Mouse (Mus musculus) ES-Bruce4 (cell line): ENCODE data around the gene Tcp11l1. TPM values are rescaled to one million over a fixed set of nuclear protein-coding genes. Genes with fewer than 3 reads are reported as not detected.

Source experiments
- H3K27ac ChIP-seq: 2 replicates; pipeline ENCODE4 v1.5.1; 2012; ENCODE audit warnings: low read length, inconsistent platforms; ENCODE audit not compliant: insufficient read depth
- H3K27me3 ChIP-seq: 2 replicates; pipeline ENCODE4 v1.6.1; 2012; ENCODE audit warnings: mild to moderate bottlenecking, low read length, inconsistent platforms; ENCODE audit not compliant: control insufficient read depth, poor library complexity, insufficient read depth, severe bottlenecking
- H3K36me3 ChIP-seq: 2 replicates; pipeline ENCODE4 v1.6.1; 2012; ENCODE audit warnings: inconsistent platforms, mild to moderate bottlenecking, low read length, moderate library complexity; ENCODE audit not compliant: control insufficient read depth, poor library complexity, insufficient read depth, severe bottlenecking
- H3K4me1 ChIP-seq: one replicate; pipeline ENCODE4 v1.8.1; 2011; ENCODE audit warnings: low read length; ENCODE audit not compliant: control insufficient read depth, insufficient read depth
- H3K4me3 ChIP-seq: 2 replicates; pipeline ENCODE4 v1.5.1; 2011; ENCODE audit warnings: low read depth, mild to moderate bottlenecking, low read length
- H3K9ac ChIP-seq: 2 replicates; pipeline ENCODE4 v1.6.1; 2012; ENCODE audit warnings: low read depth, mild to moderate bottlenecking, inconsistent platforms; ENCODE audit not compliant: poor library complexity, severe bottlenecking
- H3K9me3 ChIP-seq: replicated peaks from 2 replicates; pipeline ENCODE4 v1.6.1; 2012; ENCODE audit warnings: mild to moderate bottlenecking, low read length, inconsistent platforms; ENCODE audit not compliant: control insufficient read depth, poor library complexity, insufficient read depth, severe bottlenecking
- CTCF ChIP-seq: IDR thresholded peaks from one replicate; pipeline ENCODE4 v1.8.1; 2011; ENCODE audit warnings: low read depth, low read length
- EP300 ChIP-seq: IDR thresholded peaks from 2 replicates; pipeline ENCODE4 v1.6.1; 2011; ENCODE audit warnings: low read depth, low read length; ENCODE audit not compliant: insufficient read depth
- POLR2A ChIP-seq: IDR thresholded peaks from one replicate; pipeline ENCODE4 v1.8.1; 2011; ENCODE audit warnings: low read length; ENCODE audit not compliant: insufficient read depth
- polyA plus RNA-seq: library from polyadenylated mRNA; stranded (reverse); fragments of >200 nt; gene quantifications from 2 replicates; pipeline ENCODE4 v1.2.4, GENCODE M21; 2011; ENCODE audit warnings: low read depth; ENCODE audit not compliant: missing spikeins, insufficient read depth, insufficient read length

Tcp11l1 gene
- polyA plus RNA-seq, 1 experiment, result 8.6 TPM

DNA sequence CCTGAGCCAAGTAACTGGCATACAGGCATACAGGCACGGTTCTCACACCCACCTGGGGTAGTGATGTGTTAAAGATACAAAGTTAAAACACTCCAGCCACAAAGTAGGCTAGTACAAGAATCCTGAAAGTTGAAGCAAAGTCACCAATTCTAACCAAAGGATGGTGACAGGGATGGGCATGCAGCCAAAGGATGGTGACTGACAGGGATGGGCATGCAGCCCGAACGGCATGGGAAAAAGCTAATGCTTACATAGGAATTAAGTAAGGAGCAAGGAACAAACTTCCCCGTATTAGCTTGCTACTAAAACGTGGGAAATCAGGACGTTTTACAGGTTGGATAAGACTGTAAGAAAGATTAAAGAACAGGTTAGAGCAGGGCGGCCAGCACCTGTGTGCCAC is 24.3 kb upstream of the Tcp11l1 start:
- Histone ChIP-seq H3K27me3 (no peaks in the 10 kb centered on the region), H3K4me3 (no peak overlapping the region), H3K27ac (no peak overlapping the region), H3K36me3 (no peaks in the 10 kb centered on the region), H3K9me3 (no peaks in the 10 kb centered on the region), H3K4me1 (no peaks in the 10 kb centered on the region), H3K9ac (no peak overlapping the region)
- no peak for TF ChIP-seq EP300

DNA sequence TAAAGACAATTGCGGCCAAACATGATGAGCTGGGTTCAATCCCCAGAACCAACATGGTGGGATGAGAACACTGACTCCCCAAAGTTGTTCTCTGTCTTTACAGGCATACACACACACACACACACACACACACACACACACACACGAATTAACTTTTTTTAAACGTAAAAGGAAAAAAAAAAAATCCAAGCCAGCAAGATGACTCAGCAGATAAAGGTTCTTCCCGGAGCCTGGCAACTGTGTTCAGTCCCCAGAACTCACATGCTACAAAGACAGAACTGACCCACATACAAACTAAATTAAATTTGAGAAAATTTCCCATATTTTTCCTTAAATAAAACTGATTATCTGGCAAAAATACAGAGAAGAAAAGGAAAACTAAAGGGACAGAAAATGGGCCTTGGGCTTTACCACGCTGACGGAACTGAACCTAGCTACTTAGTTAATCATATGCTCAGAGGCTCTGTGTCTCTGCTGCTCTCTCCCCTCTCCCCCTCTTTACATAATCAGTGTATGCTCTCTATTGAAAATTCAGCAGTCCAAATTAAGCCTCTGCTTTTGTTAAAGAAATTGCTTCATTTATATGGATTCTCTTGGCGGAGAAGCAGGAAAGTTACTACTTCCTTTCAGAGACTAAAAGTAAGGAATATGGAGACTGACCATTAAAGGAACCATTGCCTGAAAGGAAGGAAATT is 20.7 kb upstream of the Tcp11l1 start:
- no peak for TF ChIP-seq POLR2A
- no peak for TF ChIP-seq CTCF
- no peak for TF ChIP-seq EP300
- no peak overlapping the region for H3K9ac ChIP-seq

DNA sequence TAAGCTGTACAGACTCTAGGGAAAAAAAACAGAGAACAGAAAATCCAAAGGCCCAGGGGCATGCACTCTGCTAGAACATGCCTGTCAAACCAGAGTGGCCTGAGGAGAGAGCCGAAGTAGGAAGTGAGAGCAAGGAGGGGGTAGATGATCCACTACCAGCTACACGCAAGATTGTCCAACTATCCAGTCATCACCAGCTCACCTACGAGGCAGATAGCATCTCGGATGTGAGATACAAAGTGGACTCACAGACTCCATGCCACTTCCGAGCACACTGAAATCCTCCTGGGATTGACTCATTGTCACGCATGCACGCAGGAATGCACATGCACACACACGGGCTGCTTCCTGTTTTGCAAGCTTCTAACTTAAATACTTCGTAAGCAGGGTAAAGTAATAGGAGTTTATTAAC is 20.1 kb upstream of the Tcp11l1 start:
- Histone ChIP-seq H3K27me3 (no peaks in the 10 kb centered on the region), H3K4me3 (no peak overlapping the region), H3K9ac (no peak overlapping the region), H3K9me3 (no peaks in the 10 kb centered on the region), H3K4me1 (no peaks in the 10 kb centered on the region), H3K36me3 (no peaks in the 10 kb centered on the region), H3K27ac (no peak overlapping the region)
- TF ChIP-seq CTCF, result no peak
- TF ChIP-seq POLR2A, result no peak
- no peak for TF ChIP-seq EP300

More for the DNA sequence above, 20.7 kb upstream of the Tcp11l1 start:
- Histone ChIP-seq H3K4me1 (no peaks in the 10 kb centered on the region), H3K27me3 (no peaks in the 10 kb centered on the region), H3K36me3 (no peaks in the 10 kb centered on the region), H3K27ac (no peak overlapping the region), H3K9me3 (no peaks in the 10 kb centered on the region), H3K4me3 (no peak overlapping the region)

DNA sequence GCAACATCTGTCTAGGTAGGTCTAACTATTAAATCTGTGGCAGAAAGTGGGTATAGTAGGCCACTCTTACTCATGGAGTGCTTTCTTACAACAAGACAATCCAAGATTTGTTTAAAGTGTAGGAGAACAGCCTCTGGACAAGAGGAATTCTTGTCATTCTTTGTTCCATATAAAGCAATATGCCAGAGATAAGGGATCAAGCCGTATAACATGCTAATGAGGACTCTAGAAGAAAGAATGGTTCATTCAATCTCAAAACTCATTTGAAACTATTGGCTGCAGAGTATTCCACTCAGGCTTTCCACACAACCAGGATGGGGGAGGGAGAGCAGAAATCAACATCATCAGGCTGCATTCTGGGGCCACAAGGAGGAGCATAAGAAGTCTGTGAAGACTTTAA is 15.4 kb upstream of the Tcp11l1 start:
- no peaks in the 10 kb centered on the region for H3K27me3 ChIP-seq
- no peak overlapping the region for H3K9ac ChIP-seq
- no peaks in the 10 kb centered on the region; the same call in 1 of the 2 replicates for H3K36me3 ChIP-seq
- no peak overlapping the region for H3K27ac ChIP-seq
- no peaks in the 10 kb centered on the region for H3K4me1 ChIP-seq
- no peak for TF ChIP-seq POLR2A
- TF ChIP-seq CTCF, result no peak
- no peak for TF ChIP-seq EP300
- H3K9me3 ChIP-seq, result no peaks in the 10 kb centered on the region
- no peak overlapping the region for H3K4me3 ChIP-seq

DNA sequence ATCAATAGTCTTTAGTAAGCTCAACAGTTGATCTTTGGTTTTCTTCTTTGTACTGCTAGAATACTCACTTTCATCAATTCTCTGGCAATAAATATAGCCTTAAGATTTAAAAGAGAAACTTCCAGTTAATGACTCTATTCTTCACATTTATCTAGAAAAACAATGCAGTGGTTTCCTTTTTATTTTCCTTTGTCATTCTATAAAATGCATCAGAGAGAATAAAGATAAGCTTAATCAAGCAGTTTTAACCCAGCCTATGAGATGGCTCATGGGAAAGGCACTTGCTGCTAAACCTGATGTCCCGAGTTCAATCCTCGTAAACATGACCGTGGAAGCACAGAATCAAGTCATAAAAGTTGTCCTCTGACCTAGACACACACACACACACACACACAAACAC is 10.1 kb upstream of the Tcp11l1 start:
- no peaks in the 10 kb centered on the region for H3K4me1 ChIP-seq
- no peaks in the 10 kb centered on the region for H3K27me3 ChIP-seq
- H3K9ac ChIP-seq, result no peak overlapping the region
- H3K9me3 ChIP-seq, result no peaks in the 10 kb centered on the region
- no peaks in the 10 kb centered on the region; the same call in 1 of the 2 replicates for H3K36me3 ChIP-seq
- no peak overlapping the region for H3K27ac ChIP-seq
- TF ChIP-seq CTCF (no peak), POLR2A (no peak), EP300 (no peak)
- H3K4me3 ChIP-seq, result no peak overlapping the region

DNA sequence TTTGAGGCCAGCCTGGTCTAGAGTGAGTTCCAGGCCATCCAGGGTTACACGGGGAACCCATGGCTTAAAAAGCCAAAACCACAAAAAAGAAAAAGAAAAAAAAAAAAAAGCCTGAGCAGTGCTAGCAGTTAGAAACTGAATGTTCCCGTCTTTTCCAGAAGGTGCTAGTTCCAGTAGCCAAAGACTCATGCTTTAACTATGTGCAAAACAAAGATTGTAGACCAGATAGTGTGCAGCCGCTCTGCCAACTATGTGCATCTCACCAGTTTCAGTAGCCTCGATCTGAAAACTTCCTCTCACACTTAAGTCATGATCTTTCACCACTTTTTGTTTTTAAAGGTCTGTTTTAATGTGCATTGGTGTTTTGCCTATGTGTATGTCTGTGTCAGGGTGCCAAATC is 5.9 kb upstream of the Tcp11l1 start:
- no peaks in the 10 kb centered on the region for H3K27me3 ChIP-seq
- H3K4me3 ChIP-seq, result no peak overlapping the region
- no peak overlapping the region for H3K9ac ChIP-seq
- TF ChIP-seq EP300 (no peak), POLR2A (no peak), CTCF (no peak)
- H3K36me3 ChIP-seq, result no peaks in the 10 kb centered on the region
- no peak overlapping the region for H3K27ac ChIP-seq
- H3K9me3 ChIP-seq, result no peaks in the 10 kb centered on the region
- no peaks in the 10 kb centered on the region for H3K4me1 ChIP-seq
